Mouse (Mus musculus) megakaryocyte, embryonic 14.5 days (primary cell): Measurements from ENCODE around the gene Ppm1h. TPM values are rescaled to one million over a fixed set of nuclear protein-coding genes. Genes with fewer than 3 reads are reported as not detected.

Experiments
- H3K27me3 ChIP-seq: replicated peaks from 2 replicates; pipeline ENCODE3; 2012; ENCODE audit warnings: inconsistent platforms
- H3K36me3 ChIP-seq: replicated peaks from 2 replicates; pipeline ENCODE3; 2012; ENCODE audit warnings: low read length, inconsistent platforms, mixed read lengths
- H3K4me1 ChIP-seq: 2 replicates; pipeline ENCODE4 v1.6.1; 2012; ENCODE audit warnings: inconsistent platforms
- H3K4me3 ChIP-seq: replicated peaks from 2 replicates; pipeline ENCODE3; 2012; ENCODE audit warnings: moderate library complexity, mild to moderate bottlenecking, inconsistent platforms
- H3K9me3 ChIP-seq: 2 replicates; pipeline ENCODE4 v1.6.1; 2012; ENCODE audit warnings: inconsistent platforms
- FLI1 ChIP-seq: IDR thresholded peaks from 2 replicates; pipeline ENCODE4 v1.6.1; 2012; ENCODE audit warnings: low read length, inconsistent platforms, mixed read lengths
- GATA1 ChIP-seq: IDR thresholded peaks from 3 replicates; pipeline ENCODE4 v1.6.1; 2012; ENCODE audit warnings: mixed read lengths, low read length, inconsistent platforms, borderline replicate concordance
- polyA plus RNA-seq: library from polyadenylated mRNA; stranded (reverse); fragments of >175 nt; gene quantifications from 2 replicates; pipeline ENCODE4 v1.2.3, GENCODE M21; 2012; ENCODE audit warnings: low replicate concordance; ENCODE audit not compliant: insufficient read depth

The Ppm1h gene
- polyA plus RNA-seq, 1 experiment = 5.5 TPM

- TF ChIP-seq FLI1 = no peak
- TF ChIP-seq GATA1 = no peak
- H3K36me3 ChIP-seq = no peaks in the 10 kb centered on the region
- no peaks in the 10 kb centered on the region for H3K27me3 ChIP-seq
- no peak overlapping the region for H3K4me3 ChIP-seq
- H3K9me3 ChIP-seq = no peaks in the 10 kb centered on the region
- H3K4me1 ChIP-seq = peaks cover 24% of the 10 kb centered on the region
These were observed 167.9 kb downstream of the Ppm1h start for GRCm38 (mm10) chr10:122846476-122846875.

GRCm38 (mm10) chr10:122848020-122848457 is 169.5 kb downstream of the Ppm1h start:
- Histone ChIP-seq H3K9me3 (no peaks in the 10 kb centered on the region), H3K4me1 (peaks cover 30% of the 10 kb centered on the region), H3K4me3 (no peak overlapping the region), H3K36me3 (no peaks in the 10 kb centered on the region), H3K27me3 (peaks cover 3% of the 10 kb centered on the region)
- no peak for TF ChIP-seq GATA1
- no peak for TF ChIP-seq FLI1

DNA sequence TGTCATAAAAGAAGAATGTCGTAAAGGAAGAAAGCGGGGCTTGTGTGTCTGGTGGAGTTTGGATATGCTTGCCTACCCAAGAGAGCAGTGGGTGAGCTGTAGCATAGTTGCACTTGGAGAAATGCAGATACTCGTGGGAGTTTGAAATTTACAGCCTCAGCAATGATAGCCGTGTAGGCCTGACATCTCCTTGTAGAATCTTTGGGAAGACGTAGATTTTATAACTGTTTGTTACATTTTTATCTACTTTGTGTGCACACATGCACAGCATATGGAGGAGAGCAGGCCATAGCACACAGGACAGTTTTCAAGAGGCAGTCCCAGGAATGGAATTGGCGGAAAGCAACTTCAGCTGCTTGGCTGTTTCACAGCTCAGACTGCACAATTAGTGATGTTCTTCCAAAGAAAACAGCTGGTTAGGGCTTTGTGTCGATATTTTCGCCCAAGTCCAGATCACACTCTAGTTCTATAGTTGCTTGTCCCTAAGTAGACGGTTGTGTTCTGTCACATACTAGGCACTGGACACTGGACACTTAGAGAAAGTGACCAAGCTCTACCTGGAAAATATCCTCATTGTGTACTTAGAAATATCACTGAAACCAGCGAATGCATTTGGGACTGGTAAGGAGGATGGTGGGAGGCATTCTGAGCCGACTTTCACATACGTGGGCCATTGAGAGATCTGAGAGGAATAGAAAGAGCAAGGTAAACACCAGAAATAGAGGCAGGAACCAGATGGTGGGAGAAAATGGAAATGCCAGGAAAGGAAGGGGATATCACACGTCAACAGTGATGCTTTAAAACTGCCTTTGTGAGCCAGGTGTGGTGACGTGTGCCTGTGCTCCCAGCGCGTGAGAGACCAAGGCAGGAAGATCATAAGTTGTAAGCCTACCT is 173.0 kb downstream of the Ppm1h start:
- Histone ChIP-seq H3K4me3 (no peak overlapping the region), H3K36me3 (no peaks in the 10 kb centered on the region), H3K27me3 (peaks cover 3% of the 10 kb centered on the region), H3K4me1 (peaks cover 47% of the 10 kb centered on the region), H3K9me3 (no peaks in the 10 kb centered on the region)
- TF ChIP-seq GATA1 (no peak), FLI1 (no peak)

- no peak overlapping the region for H3K4me3 ChIP-seq
- H3K36me3 ChIP-seq = peaks cover 2% of the 10 kb centered on the region
- peaks cover 57% of the 10 kb centered on the region for H3K4me1 ChIP-seq
- TF ChIP-seq FLI1 (no peak), GATA1 (no peak)
- H3K9me3 ChIP-seq = no peaks in the 10 kb centered on the region
- H3K27me3 ChIP-seq = peaks cover 3% of the 10 kb centered on the region
These were observed 176.0 kb downstream of the Ppm1h start for GRCm38 (mm10) chr10:122854571-122854970.

DNA sequence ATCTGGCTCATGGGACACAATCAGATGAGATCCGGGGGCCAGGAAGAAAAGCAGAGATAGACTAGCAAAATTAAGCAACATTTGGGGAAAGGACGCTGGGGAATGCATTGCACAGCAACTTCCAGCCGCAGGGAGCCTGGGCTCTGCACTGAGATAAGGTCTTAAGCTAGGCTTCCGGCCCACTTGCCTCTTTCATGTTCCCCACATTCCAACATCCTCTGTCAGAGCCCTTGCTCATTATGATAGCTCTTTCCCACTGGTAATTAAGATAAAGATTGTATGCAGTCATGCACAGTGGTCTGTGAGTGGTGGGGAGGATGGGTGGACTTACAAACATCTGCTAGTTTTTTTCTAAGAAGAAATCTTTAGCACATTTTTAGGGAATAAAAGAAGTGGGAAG is 176.6 kb downstream of the Ppm1h start:
- Histone ChIP-seq H3K4me1 (peaks cover 63% of the 10 kb centered on the region), H3K9me3 (no peaks in the 10 kb centered on the region), H3K4me3 (no peak overlapping the region), H3K27me3 (peaks cover 3% of the 10 kb centered on the region), H3K36me3 (peaks cover 2% of the 10 kb centered on the region)
- TF ChIP-seq GATA1 (no peak), FLI1 (no peak)

DNA sequence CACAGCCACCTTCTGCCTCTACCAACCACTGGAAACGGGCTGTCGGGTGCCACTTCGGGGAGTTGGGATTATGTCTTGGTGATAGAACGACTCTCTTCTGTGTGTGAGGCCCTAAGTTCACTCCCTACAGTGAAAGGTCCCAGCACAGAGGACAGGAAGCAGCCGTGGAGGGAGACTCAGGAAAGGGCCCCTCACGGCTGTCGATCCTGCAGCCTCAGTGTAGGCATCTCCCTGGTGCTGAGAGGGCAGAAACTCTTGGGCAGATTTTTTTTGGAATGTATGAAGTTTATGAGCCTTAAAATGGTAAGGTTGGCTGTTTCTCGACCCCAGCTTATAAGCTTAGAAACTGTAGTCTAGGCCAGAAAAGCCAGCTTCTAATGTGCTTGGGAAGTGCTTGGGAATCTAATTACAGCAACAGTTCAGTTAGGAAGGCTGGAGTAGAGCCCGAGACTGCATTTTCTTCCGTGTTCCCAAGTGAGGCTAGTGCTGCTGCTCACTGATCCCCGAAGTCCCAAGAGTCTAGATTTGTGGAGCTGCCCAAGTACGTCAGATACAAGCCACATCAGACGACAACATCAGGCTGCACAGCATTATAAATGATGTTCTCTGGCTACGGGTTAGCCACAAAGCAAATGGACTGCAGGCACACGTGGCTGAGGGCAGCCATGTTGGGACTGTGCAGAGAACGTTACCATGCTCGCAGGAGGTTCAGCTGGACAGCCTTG is 177.6 kb downstream of the Ppm1h start:
- Histone ChIP-seq H3K27me3 (peaks cover 3% of the 10 kb centered on the region), H3K9me3 (no peaks in the 10 kb centered on the region), H3K4me1 (peaks cover 64% of the 10 kb centered on the region), H3K36me3 (peaks cover 2% of the 10 kb centered on the region), H3K4me3 (peak overlapping the region; percentile 8)
- no peak for TF ChIP-seq GATA1
- TF ChIP-seq FLI1 = no peak

DNA sequence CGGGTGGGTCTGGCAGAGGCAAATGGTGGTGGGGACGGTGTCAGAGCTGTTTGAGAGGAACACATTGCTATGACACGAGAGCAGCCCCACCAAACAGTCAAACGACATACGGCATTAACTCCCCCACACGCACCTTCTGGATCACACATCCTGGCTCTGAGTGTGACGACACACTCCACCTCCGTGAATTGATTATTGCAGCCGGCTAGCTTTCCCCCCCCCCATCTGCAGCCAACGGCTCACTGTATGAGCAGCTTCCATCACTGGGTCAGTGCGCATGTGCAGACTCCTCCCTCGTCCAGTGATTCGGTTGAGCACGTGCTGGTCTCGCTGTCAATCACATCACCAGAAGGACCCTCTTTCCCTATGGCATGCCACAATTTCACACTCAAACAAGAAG is 178.6 kb downstream of the Ppm1h start:
- Histone ChIP-seq H3K27me3 (peaks cover 3% of the 10 kb centered on the region), H3K9me3 (peaks cover 4% of the 10 kb centered on the region), H3K4me3 (peak overlapping the region; percentile 23), H3K36me3 (peaks cover 5% of the 10 kb centered on the region), H3K4me1 (peaks cover 61% of the 10 kb centered on the region)
- TF ChIP-seq GATA1 (no peak), FLI1 (no peak)

DNA sequence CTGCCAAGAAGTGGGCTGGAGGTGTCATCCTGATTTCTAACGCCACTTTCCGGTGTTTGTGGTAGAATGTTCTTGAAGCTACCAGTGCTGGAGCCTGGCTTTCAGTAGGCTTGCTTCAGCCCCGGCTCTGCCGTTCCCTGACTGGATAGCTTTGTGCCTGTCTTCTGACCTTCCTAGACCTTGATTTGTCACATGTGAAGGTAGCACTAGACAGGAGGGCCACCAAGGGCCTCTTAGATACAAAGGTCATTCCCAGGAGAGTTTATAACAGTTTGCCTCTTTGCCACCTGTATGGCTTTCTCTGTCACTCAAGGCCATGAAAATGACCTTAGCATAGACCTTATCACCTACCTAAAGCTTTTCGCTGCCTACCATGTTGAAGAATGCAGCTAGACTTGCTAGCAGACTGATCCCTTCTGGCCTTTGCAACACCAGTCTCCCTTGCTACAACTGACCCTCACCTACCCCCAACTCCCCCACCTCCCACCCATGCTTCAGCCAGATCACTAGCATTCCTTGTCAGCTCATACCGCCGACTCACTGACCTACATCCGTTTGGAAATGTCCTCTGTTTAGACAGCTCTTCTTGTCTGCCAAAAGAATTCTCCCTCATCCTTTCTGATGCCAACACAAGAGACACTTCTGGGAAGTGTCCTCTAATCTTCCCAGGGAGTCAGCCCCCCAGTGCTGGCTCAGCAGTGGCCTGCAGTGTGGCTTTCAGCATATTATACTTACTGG is 180.5 kb downstream of the Ppm1h start:
- peaks cover 50% of the 10 kb centered on the region for H3K4me1 ChIP-seq
- H3K36me3 ChIP-seq = peaks cover 8% of the 10 kb centered on the region
- peaks cover 10% of the 10 kb centered on the region for H3K9me3 ChIP-seq
- TF ChIP-seq FLI1 (no peak), GATA1 (no peak)
- no peak overlapping the region for H3K4me3 ChIP-seq
- peaks cover 2% of the 10 kb centered on the region for H3K27me3 ChIP-seq

GRCm38 (mm10) chr10:122859642-122859997 is 181.1 kb downstream of the Ppm1h start:
- Histone ChIP-seq H3K9me3 (peaks cover 10% of the 10 kb centered on the region), H3K36me3 (peaks cover 8% of the 10 kb centered on the region), H3K4me3 (peak overlapping the region; percentile 29), H3K27me3 (peaks cover 2% of the 10 kb centered on the region), H3K4me1 (peaks cover 45% of the 10 kb centered on the region)
- TF ChIP-seq FLI1 (no peak), GATA1 (no peak)
